Mouse (Mus musculus) C2C12 (cell line): ENCODE results near the gene Ropn1l.

Experiments used
- CEBPB ChIP-seq: IDR thresholded peaks from one replicate; pipeline ENCODE4 v1.6.1; 2011; ENCODE audit warnings: low read depth, mild to moderate bottlenecking, control low read depth, moderate library complexity
- CTCF ChIP-seq: IDR thresholded peaks from one replicate; pipeline ENCODE4 v1.5.1; 2011; ENCODE audit not compliant: control insufficient read depth, insufficient read depth, insufficient read length
- FOSL1 ChIP-seq: IDR thresholded peaks from one replicate; pipeline ENCODE4 v1.8.0; 2011; ENCODE audit warnings: mild to moderate bottlenecking, low read length; ENCODE audit not compliant: poor library complexity, insufficient read depth, severe bottlenecking
- MAX ChIP-seq: IDR thresholded peaks from one replicate; pipeline ENCODE4 v1.6.1; 2011; ENCODE audit warnings: mild to moderate bottlenecking, control low read depth
- MYOG ChIP-seq: IDR thresholded peaks from one replicate; pipeline ENCODE4 v1.6.1; 2011; ENCODE audit not compliant: control insufficient read depth, insufficient read length; ENCODE audit errors: extremely low read depth
- USF1 ChIP-seq: IDR thresholded peaks from one replicate; pipeline ENCODE4 v1.6.1; 2011; ENCODE audit warnings: low read depth, mild to moderate bottlenecking, control low read depth, moderate library complexity

DNA sequence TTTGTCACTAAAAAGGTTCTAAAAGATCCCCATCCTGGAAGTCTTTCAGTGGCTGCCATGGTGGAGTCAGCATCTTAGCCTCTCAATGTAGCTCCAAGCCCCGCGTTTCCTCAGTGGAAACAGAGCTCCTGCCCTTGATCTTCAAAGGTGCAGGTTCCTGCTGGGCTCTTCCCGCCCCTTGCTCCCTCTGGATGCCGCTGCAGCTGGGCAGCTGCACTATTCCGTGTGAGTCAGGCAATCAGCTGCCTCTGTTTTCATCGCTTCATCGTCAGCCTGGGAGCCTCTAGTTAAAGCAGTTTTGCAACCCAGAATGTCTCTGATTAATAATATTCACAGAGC, 34.9 kb downstream of the Ropn1l start:
- TF ChIP-seq MYOG, result no peak
- no peak for TF ChIP-seq CTCF
- no peak for TF ChIP-seq MAX
- TF ChIP-seq CEBPB, result no peak
- TF ChIP-seq FOSL1, result no peak
- TF ChIP-seq USF1, result no peak
